Mouse (Mus musculus): ENCODE results near the gene Dnaaf3.

- no peak for TF ChIP-seq CTCF (IDR thresholded peaks at IDR 0.05; ENCODE audit: control insufficient read depth, insufficient read depth, insufficient replicate concordance, low read depth, low read length)
- no peak for TF ChIP-seq POLR2A (IDR thresholded peaks at IDR 0.05; ENCODE audit: control insufficient read depth, low read depth, low read length)
These were observed 38.3 kb downstream of the Dnaaf3 start for GRCm38 (mm10) chr7:4493991-4494390.
